Mouse (Mus musculus) spleen, adult 2 months (tissue): Measurements from ENCODE around the gene Sdk1. TPM values are rescaled to one million over a fixed set of nuclear protein-coding genes. Genes with fewer than 3 reads are reported as not detected.

Experiments
- DNase-seq, 2 experiments: peaks; one replicate each; pipeline versions ENCODE4 v3.0.0 to v3.0.0-alpha.2; 2012 to 2021; ENCODE audit warnings: low spot score in 2 of 2, low read depth in 1 of 2
- H3K27ac ChIP-seq: fragments of 200-500 bp; 2 replicates; pipeline ENCODE4 v1.5.1; 2012; ENCODE audit warnings: low read length, inconsistent platforms; ENCODE audit not compliant: insufficient read depth
- H3K27me3 ChIP-seq: fragments of 200-500 bp; 2 replicates; pipeline ENCODE4 v1.6.1; 2012; ENCODE audit warnings: mild to moderate bottlenecking, moderate library complexity, low read length, inconsistent platforms; ENCODE audit not compliant: control insufficient read depth, insufficient read depth
- H3K36me3 ChIP-seq: fragments of 200-500 bp; 2 replicates; pipeline ENCODE4 v1.6.1; 2012; ENCODE audit warnings: mild to moderate bottlenecking, low read length, inconsistent platforms; ENCODE audit not compliant: control insufficient read depth, insufficient read depth
- H3K4me1 ChIP-seq: fragments of 200-500 bp; 2 replicates; pipeline ENCODE4 v1.6.1; 2011; ENCODE audit warnings: inconsistent platforms; ENCODE audit not compliant: control insufficient read depth, insufficient read depth, insufficient read length
- H3K4me3 ChIP-seq: fragments of 200-500 bp; 2 replicates; pipeline ENCODE4 v1.5.1; 2011; ENCODE audit warnings: mild to moderate bottlenecking, inconsistent platforms; ENCODE audit not compliant: insufficient read depth, insufficient read length; ENCODE audit errors: extremely low read depth
- CTCF ChIP-seq: fragments of 200-500 bp; IDR thresholded peaks from 2 replicates; pipeline ENCODE4 v1.5.1; 2011; ENCODE audit warnings: mild to moderate bottlenecking, inconsistent platforms; ENCODE audit not compliant: insufficient read depth, insufficient read length, insufficient replicate concordance; ENCODE audit errors: extremely low read depth
- POLR2A ChIP-seq: fragments of 200-500 bp; IDR thresholded peaks from 2 replicates; pipeline ENCODE4 v1.6.1; 2011; ENCODE audit warnings: low read depth, low read length, inconsistent platforms
- WGBS: fragments of 180-500 bp; shearing (Covaris S2); methylation state at CpG from one replicate; pipeline ENCODE4 v1.1.7; 2018; 5-methylcytosine and 5-hydroxymethylcytosine counted together
- polyA plus RNA-seq: library from polyadenylated mRNA; depleted of rRNA; stranded (reverse); fragments of >200 nt; gene quantifications from 2 replicates; pipeline ENCODE4 v1.2.3, GENCODE M21; 2012

Sdk1 gene
- polyA plus RNA-seq, 1 experiment: 0.62 TPM

GRCm38 (mm10) chr5:141540193-141540592 lies 298.9 kb downstream of the Sdk1 start:
- no peak overlapping the region for H3K27ac ChIP-seq
- H3K36me3 ChIP-seq: no peaks in the 10 kb centered on the region
- no peaks in the 10 kb centered on the region for H3K27me3 ChIP-seq
- 52% methylated on average over 5 of the region's 5 CpGs for WGBS
- no peaks in the 10 kb centered on the region for H3K4me1 ChIP-seq
- no peak overlapping the region for H3K4me3 ChIP-seq
- no peak for DNase-seq
- TF ChIP-seq POLR2A (no peak), CTCF (no peak)

- Histone ChIP-seq H3K4me1 (no peaks in the 10 kb centered on the region), H3K36me3 (no peaks in the 10 kb centered on the region), H3K27ac (no peak overlapping the region), H3K4me3 (no peak overlapping the region), H3K27me3 (no peaks in the 10 kb centered on the region)
- DNase-seq: no peak
- 34% methylated on average over 8 of the region's 8 CpGs for WGBS
- TF ChIP-seq CTCF (no peak), POLR2A (no peak)
Observed at GRCm38 (mm10) chr5:141542890-141543666, 301.8 kb downstream of the Sdk1 start.

GRCm38 (mm10) chr5:141553444-141553843 lies 312.2 kb downstream of the Sdk1 start:
- TF ChIP-seq POLR2A: no peak
- TF ChIP-seq CTCF: no peak
- Histone ChIP-seq H3K36me3 (no peaks in the 10 kb centered on the region), H3K27ac (no peak overlapping the region), H3K4me1 (no peaks in the 10 kb centered on the region), H3K4me3 (no peak overlapping the region), H3K27me3 (no peaks in the 10 kb centered on the region)
- no peak for DNase-seq
- 86% methylated on average over 9 of the region's 9 CpGs for WGBS

- no peak for DNase-seq
- 84% methylated on average over 4 of the region's 4 CpGs for WGBS
- H3K4me1 ChIP-seq: no peaks in the 10 kb centered on the region
- H3K27ac ChIP-seq: no peak overlapping the region
- no peak for TF ChIP-seq CTCF
- no peaks in the 10 kb centered on the region for H3K27me3 ChIP-seq
- H3K4me3 ChIP-seq: no peak overlapping the region
- no peaks in the 10 kb centered on the region for H3K36me3 ChIP-seq
Observed at GRCm38 (mm10) chr5:141558731-141559130, 317.4 kb downstream of the Sdk1 start.

- Histone ChIP-seq H3K36me3 (no peaks in the 10 kb centered on the region), H3K4me1 (no peaks in the 10 kb centered on the region), H3K27ac (no peak overlapping the region), H3K27me3 (no peaks in the 10 kb centered on the region), H3K4me3 (no peak overlapping the region)
- 71% methylated on average over 5 of the region's 5 CpGs for WGBS
- DNase-seq: no peak
- TF ChIP-seq CTCF (no peak), POLR2A (no peak)
Observed at GRCm38 (mm10) chr5:141560325-141560724, 319.0 kb downstream of the Sdk1 start.

GRCm38 (mm10) chr5:141561989-141562560 lies 320.8 kb downstream of the Sdk1 start:
- H3K4me1 ChIP-seq: no peaks in the 10 kb centered on the region
- 75% methylated on average over 3 of the region's 3 CpGs for WGBS
- no peak for DNase-seq
- H3K27me3 ChIP-seq: no peaks in the 10 kb centered on the region
- no peak overlapping the region for H3K27ac ChIP-seq
- no peak for TF ChIP-seq POLR2A
- TF ChIP-seq CTCF: no peak
- no peak overlapping the region for H3K4me3 ChIP-seq
- no peaks in the 10 kb centered on the region for H3K36me3 ChIP-seq

GRCm38 (mm10) chr5:141564197-141564596 lies 322.9 kb downstream of the Sdk1 start:
- no peak overlapping the region for H3K27ac ChIP-seq
- H3K4me3 ChIP-seq: no peak overlapping the region
- TF ChIP-seq CTCF (no peak), POLR2A (no peak)
- no peaks in the 10 kb centered on the region for H3K4me1 ChIP-seq
- no peak for DNase-seq
- no peaks in the 10 kb centered on the region for H3K27me3 ChIP-seq
- 73% methylated on average over 5 of the region's 5 CpGs for WGBS
- no peaks in the 10 kb centered on the region for H3K36me3 ChIP-seq
